Mouse (Mus musculus) adrenal gland, postnatal 4 days (tissue): ENCODE results near the gene Tmem248. TPM values are rescaled to one million over a fixed set of nuclear protein-coding genes. Genes with fewer than 3 reads are reported as not detected.

ENCODE experiments used
- DNase-seq, 2 experiments: peaks; one replicate each; pipeline ENCODE4 v3.0.0; 2021 to 2022; ENCODE audit warnings: low spot score in 2 of 2, mixed read lengths in 2 of 2
- long read RNA-seq, 2 experiments: library from polyadenylated mRNA; stranded (forward); transcript quantifications; one replicate each; pipeline ENCODE4 v2.0.0; 2021
- total RNA-seq, 2 experiments: library from RNA; stranded (reverse); gene quantifications; 2 replicates each; pipeline ENCODE4 v1.2.3; 2021

The Tmem248 gene
- total RNA-seq: 10 to 100 TPM; 56.0 to 61.9 TPM
- long read RNA-seq, experiment 1, transcript Tmem248-202 (7 exons, 3,570 nt): major isoform, 34 of 43 reads
- long read RNA-seq, experiment 1, partial matches to known transcripts: 2 of 43 reads
- long read RNA-seq, experiment 1, other reads (novel, unspliced or antisense): 6 of 43 reads
- long read RNA-seq, experiment 2, transcript Tmem248-202 (7 exons, 3,570 nt): major isoform, 65 of 94 reads
- long read RNA-seq, experiment 2, partial matches to known transcripts: 22 of 94 reads
- long read RNA-seq, experiment 2, other reads (novel, unspliced or antisense): 7 of 94 reads

- no peak for DNase-seq
Observed at GRCm38 (mm10) chr5:130216781-130217180, at the start of gene Tmem248. TSS of gene Tmem248 (plus strand) at chr5:130217081.

DNA sequence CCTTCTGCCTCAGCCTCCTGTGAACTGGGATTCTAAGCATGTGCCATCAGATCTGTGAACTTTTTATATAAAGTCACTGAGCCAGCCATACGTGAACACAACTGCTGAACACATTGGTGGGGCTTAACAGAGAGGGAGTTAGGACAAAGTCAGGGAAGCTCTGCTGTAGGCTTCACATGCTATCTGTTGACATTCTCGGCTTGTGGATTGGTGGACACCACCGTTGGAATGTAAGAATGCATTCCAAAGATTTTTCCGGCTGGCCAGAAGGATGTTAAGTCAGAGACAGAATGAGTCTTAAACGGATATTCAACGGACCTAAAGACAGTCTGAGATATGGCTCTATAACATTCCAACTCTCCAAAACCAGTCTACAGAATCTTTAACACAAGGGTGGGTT, 47.8 kb upstream of the Tmem248 start:
- DNase-seq: no peak

DNA sequence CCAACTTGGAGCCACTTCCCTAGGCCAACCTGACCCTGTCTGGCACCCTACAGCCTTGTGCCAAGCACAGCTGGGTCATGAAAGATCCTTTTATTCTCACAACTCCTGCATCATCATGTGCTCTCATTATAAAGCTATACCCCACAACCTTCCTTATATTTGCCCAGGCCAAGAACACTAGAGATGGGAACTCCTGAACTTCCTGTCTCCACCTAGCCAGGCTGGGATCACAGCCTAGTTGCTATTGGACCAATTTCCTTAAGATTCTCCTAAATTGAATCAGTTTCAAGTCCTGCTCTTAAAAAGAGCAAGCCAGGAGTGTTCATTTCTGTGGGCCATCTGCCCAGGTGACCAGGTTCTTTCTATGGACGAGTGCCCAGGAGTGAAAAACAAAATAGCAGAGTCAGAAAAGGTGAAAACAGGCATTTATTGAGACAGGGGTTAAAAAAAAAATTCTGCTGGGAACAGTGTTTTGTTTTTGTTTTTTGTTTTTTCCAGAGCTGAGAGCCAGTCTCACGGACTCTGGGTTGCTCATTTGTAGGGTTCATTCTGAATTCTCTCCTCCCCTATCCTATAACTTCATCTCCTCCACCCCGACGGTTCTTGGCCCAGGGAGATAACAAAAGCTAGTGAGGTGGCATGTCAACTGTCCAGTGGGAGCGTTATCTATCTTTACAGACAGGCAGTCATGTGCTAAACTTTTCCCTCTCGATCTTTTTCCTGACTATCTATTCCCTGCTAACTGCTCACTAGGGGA, 46.0 kb upstream of the Tmem248 start:
- no peak for DNase-seq

DNA sequence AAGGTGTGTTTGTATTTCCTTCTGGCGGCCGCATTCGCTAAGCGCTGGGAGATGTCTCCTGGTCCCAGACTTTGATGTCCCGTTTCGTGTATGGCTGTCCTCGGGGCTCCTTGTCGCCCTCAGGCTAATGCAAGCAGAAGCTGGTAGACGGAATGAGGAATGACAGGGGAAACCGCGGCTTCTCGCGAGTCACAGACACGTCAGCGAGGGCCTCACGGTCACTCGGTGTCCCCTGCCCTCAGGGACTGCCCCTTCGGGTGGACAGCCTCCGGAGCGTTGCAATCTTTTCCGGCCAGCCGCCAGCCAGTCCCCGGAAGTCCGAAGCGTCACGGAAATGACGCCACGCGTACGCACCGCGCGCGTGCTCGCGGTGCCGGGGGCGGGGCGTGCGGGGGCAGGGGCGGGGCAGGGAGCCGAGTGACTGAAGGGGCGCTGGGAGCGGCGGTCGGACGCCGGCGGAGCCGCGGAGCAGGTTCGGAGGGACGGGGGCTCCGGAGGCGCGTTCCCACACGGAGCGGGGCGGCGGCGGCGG, 45.4 kb upstream of the Tmem248 start, which contains the start of gene Rabgef1:
Gene Rabgef1 (plus strand): TSS at position 376 of the 532 bp plus-strand sequence.
- DNase-seq: peak; percentile 88 to 89

DNA sequence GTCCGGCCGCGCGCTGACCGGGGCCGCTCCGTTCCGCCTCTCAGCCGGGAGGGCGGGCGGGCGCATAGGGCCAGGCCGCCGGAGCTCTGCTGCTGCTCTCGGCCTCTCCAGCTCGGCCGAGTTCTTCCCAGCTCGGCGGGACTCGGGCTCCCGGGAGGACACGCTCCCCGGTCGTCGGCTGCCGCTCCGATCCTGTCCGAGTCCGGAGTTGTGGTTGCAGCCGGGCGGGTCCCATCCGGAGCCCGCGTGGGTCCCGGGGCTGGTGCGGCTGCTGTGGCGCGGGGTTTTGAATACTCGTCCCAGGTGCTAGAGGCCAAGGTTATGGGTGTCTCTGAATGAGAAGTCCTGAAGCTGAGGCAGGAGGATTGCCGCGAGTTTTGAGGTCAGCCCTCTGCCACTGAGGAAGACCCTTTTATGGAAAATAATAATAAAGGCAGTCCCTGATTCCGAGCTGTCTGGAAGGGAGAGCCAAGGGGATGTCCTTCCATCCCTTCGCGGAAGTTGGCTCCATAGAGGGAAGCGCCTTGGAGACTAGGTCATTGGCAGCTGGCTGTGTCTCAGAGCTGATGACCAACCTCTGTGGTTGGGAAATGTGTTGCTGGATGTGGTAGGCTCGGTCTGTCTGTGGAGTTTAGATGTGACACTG, 44.8 kb upstream of the Tmem248 start:
- DNase-seq: peak; percentile 23 to 42

DNA sequence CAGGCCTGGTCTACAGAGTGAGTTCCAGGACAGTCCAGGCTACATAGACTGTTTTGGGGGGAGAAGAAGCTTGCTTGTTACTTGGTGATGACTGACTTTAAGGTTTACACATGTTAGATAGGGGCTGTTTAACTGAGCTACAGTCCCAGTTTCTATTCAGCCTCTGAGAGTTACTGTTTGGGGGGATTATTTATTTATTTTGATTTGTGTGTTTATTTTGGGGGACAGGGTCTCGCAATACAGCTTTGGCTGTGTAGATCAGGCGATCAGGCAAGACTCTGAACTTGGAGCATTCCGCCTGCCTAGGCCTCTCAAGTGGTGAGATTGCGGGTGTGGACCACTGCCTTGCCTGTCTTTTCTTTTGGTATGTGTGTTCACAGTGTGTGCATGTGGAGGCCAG, 43.9 kb upstream of the Tmem248 start:
- DNase-seq: no peak

- DNase-seq: no peak
Observed at GRCm38 (mm10) chr5:130177871-130178270, 39.0 kb upstream of the Tmem248 start.

GRCm38 (mm10) chr5:130180362-130180761, 36.5 kb upstream of the Tmem248 start:
- DNase-seq: no peak

GRCm38 (mm10) chr5:130181740-130182540, 34.9 kb upstream of the Tmem248 start:
- no peak for DNase-seq

GRCm38 (mm10) chr5:130182541-130182821, 34.4 kb upstream of the Tmem248 start:
- no peak for DNase-seq

DNA sequence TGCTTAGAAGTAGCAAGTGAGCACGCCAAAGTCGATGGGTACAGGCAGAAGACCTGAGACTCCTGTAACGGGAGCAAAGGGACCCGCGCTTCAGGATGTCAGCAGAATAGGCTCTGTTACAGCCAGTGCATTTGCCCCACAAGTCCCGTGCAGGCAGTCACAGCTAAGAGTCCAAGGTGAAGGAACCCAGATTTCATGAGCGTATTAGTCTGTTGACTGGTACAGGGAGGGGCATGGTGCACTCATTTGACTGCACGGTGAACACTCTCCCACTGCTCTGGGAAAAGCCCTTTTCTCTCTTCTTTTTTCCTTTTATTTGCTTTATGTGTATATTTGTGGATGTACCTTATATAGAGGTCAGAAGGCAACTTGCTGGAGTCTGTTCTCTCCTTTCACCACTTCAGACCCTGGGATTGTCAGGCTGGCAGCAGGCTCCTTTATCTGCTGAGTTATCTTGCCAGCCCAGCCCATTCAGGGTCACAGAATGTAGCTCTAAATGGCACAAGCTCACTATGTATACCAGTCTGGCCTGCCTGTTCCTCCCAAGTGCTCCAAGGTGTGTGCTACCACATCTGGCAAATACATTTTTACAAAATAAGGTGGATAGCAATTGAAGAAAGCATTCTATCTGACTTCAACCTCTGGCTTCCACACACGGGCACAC, 32.6 kb upstream of the Tmem248 start:
- no peak for DNase-seq

DNA sequence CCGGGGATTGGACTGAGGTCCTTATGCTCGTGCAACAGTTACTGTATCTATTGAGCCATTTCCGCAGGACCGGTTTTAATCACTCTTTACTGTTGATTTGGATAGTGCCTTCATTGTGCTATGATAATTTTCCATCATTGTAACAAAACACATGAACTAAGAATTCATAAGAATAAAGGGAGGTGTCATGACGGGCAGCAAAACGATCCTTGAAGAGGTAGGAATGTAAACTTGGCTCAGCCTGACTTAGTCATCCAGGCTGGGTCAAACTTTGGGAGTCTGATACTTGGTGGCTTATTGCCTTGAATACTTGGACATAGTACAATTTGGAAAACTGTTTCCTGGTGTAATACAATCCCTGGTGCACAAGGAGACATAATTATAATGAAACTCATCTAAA, 31.6 kb upstream of the Tmem248 start:
- DNase-seq: no peak

- DNase-seq: no peak
Observed at GRCm38 (mm10) chr5:130187383-130187782, 29.5 kb upstream of the Tmem248 start.

DNA sequence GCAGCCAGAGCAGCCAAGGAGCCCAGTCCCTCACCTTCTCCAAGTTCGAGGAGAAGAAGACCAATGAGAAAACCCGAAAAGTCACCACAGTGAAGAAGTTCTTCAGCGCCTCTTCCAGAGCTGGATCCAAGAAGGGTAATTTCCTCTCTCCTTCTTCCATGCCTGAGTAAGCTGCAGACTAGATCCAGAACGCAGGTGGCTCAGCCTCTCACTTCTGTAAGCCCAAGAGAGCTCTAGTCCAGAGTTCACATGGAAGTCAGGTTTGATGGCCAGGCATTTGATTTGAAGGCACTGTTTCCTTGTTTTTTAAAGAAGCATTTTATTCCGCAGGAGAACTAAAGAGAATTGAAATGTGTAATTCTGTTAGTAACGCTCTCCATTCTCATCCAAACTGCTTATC, 26.0 kb upstream of the Tmem248 start:
- DNase-seq: no peak

- no peak for DNase-seq
Observed at GRCm38 (mm10) chr5:130191865-130192264, 25.0 kb upstream of the Tmem248 start.

- no peak for DNase-seq
Observed at GRCm38 (mm10) chr5:130192356-130192944, 24.4 kb upstream of the Tmem248 start.

DNA sequence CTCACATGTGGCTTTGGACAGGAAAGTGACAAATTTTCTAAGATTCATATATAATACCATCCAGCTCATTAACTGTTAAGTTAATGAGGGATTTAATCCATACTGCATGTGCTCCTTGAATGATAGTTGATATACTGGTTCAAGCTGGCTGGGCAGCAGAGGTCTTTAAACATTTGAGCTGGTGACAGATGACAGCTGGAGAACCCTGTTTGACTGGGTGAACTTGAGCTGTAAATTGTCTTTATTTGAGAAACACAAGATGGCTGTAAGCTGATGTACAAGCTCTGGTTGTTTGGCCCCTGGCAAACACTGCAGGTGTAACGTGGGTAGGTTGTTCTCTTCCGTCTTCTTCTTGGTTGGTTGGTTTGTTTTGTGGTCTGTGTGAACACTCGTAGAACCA, 23.1 kb upstream of the Tmem248 start:
- DNase-seq: no peak

- DNase-seq: no peak
Observed at GRCm38 (mm10) chr5:130196307-130196706, 20.6 kb upstream of the Tmem248 start.

DNA sequence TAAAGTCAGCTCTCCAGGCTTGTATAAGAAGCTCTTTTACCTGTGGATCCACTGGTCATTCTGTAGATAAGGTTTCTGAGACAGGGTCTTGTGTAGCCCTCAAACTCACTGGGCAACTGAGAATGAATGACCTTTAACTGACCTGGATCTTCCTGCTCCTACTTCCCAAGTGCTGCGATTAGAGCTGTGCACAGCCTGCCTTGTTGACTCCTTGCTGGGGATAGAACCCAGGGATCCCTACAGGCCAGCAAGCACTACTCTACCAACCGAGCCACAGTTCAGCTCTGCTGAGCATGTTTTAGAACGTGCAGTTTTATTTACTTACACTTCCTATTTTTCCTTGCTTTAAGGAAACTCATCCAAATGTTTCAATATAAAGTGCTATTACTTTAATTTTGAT, 19.4 kb upstream of the Tmem248 start:
- DNase-seq: no peak

GRCm38 (mm10) chr5:130197981-130198380, 18.9 kb upstream of the Tmem248 start:
- DNase-seq: no peak
